Mouse (Mus musculus) erythroblast, embryonic 14.5 days (primary cell): ENCODE results near the gene Palm. TPM values are rescaled to one million over a fixed set of nuclear protein-coding genes. Genes with fewer than 3 reads are reported as not detected.
"Not testable (repeated sequence)": the region's sequence is repeated elsewhere in the genome, so short reads cannot be mapped to it uniquely, and the experiment has no call there.

Experiments
- H3K27me3 ChIP-seq: 2 replicates; pipeline ENCODE4 v1.6.1; 2012; ENCODE audit warnings: inconsistent platforms; ENCODE audit not compliant: control insufficient read depth
- H3K36me3 ChIP-seq: 2 replicates; pipeline ENCODE4 v1.6.1; 2012; ENCODE audit warnings: mild to moderate bottlenecking, inconsistent platforms; ENCODE audit not compliant: control insufficient read depth
- H3K4me1 ChIP-seq: 2 replicates; pipeline ENCODE4 v1.6.1; 2012; ENCODE audit warnings: inconsistent platforms; ENCODE audit not compliant: control insufficient read depth
- H3K4me3 ChIP-seq: replicated peaks from 2 replicates; pipeline ENCODE3; 2012; ENCODE audit warnings: moderate library complexity, mild to moderate bottlenecking, inconsistent platforms
- H3K9me3 ChIP-seq: 2 replicates; pipeline ENCODE4 v1.6.1; 2012; ENCODE audit warnings: low read length, inconsistent platforms, mixed read lengths; ENCODE audit not compliant: control insufficient read depth
- GATA1 ChIP-seq: IDR thresholded peaks from 2 replicates; pipeline ENCODE4 v1.6.1; 2012; ENCODE audit warnings: low read length, inconsistent platforms, mixed read lengths
- TAL1 ChIP-seq: IDR thresholded peaks from 3 replicates; pipeline ENCODE4 v1.6.1; 2012; ENCODE audit warnings: low read length, inconsistent platforms, mixed read lengths
- polyA plus RNA-seq: library from polyadenylated mRNA; stranded (reverse); fragments of >175 nt; gene quantifications from 2 replicates; pipeline ENCODE4 v1.2.3, GENCODE M21; 2012

Palm gene
- polyA plus RNA-seq, 1 experiment: 0.52 TPM

- Histone ChIP-seq H3K4me3 (no peak overlapping the region), H3K36me3 (peaks cover 59% of the 10 kb centered on the region), H3K9me3 (no peaks in the 10 kb centered on the region), H3K4me1 (peaks cover 13% of the 10 kb centered on the region), H3K27me3 (peaks cover 3% of the 10 kb centered on the region)
- TF ChIP-seq GATA1 (no peak), TAL1 (no peak)
These were observed 36.7 kb upstream of the Palm start for GRCm38 (mm10) chr10:79756660-79757059.

GRCm38 (mm10) chr10:79759675-79760074 lies 33.7 kb upstream of the Palm start:
- Histone ChIP-seq H3K4me1 (peaks cover 29% of the 10 kb centered on the region), H3K36me3 (peaks cover 87% of the 10 kb centered on the region)
- not testable (repeated sequence) for H3K4me3 ChIP-seq, H3K27me3 ChIP-seq, H3K9me3 ChIP-seq

GRCm38 (mm10) chr10:79760603-79761143 lies 32.7 kb upstream of the Palm start:
- no peaks in the 10 kb centered on the region for H3K9me3 ChIP-seq
- H3K4me3 ChIP-seq: no peak overlapping the region
- TF ChIP-seq GATA1 (no peak), TAL1 (no peak)
- peaks cover 29% of the 10 kb centered on the region for H3K4me1 ChIP-seq
- H3K27me3 ChIP-seq: no peaks in the 10 kb centered on the region
- peaks cover 94% of the 10 kb centered on the region for H3K36me3 ChIP-seq

GRCm38 (mm10) chr10:79762875-79763274 lies 30.5 kb upstream of the Palm start:
- H3K4me3 ChIP-seq: no peak overlapping the region
- peaks cover 46% of the 10 kb centered on the region for H3K4me1 ChIP-seq
- H3K36me3 ChIP-seq: peaks cover 74% of the 10 kb centered on the region

GRCm38 (mm10) chr10:79764234-79764633 lies 29.1 kb upstream of the Palm start:
- peaks cover 54% of the 10 kb centered on the region for H3K4me1 ChIP-seq
- H3K9me3 ChIP-seq: no peaks in the 10 kb centered on the region
- H3K27me3 ChIP-seq: no peaks in the 10 kb centered on the region
- H3K36me3 ChIP-seq: peaks cover 60% of the 10 kb centered on the region
- H3K4me3 ChIP-seq: no peak overlapping the region
- TF ChIP-seq TAL1 (no peak), GATA1 (no peak)

More at GRCm38 (mm10) chr10:79762875-79763274, 30.5 kb upstream of the Palm start:
- Histone ChIP-seq H3K27me3 (no peaks in the 10 kb centered on the region), H3K9me3 (no peaks in the 10 kb centered on the region)
- TF ChIP-seq TAL1: no peak
- TF ChIP-seq GATA1: no peak

- TF ChIP-seq GATA1: no peak
- TF ChIP-seq TAL1: no peak
- Histone ChIP-seq H3K9me3 (no peaks in the 10 kb centered on the region), H3K27me3 (no peaks in the 10 kb centered on the region), H3K4me1 (peaks cover 54% of the 10 kb centered on the region), H3K4me3 (peak overlapping the region; percentile 78), H3K36me3 (peaks cover 51% of the 10 kb centered on the region)
These were observed 28.1 kb upstream of the Palm start for GRCm38 (mm10) chr10:79765228-79765745.

GRCm38 (mm10) chr10:79766001-79766507 lies 27.3 kb upstream of the Palm start:
- TF ChIP-seq TAL1: no peak
- no peak for TF ChIP-seq GATA1
- Histone ChIP-seq H3K36me3 (peaks cover 44% of the 10 kb centered on the region), H3K4me1 (peaks cover 54% of the 10 kb centered on the region), H3K9me3 (no peaks in the 10 kb centered on the region), H3K27me3 (peaks cover 5% of the 10 kb centered on the region), H3K4me3 (peak overlapping the region; percentile 78)

- Histone ChIP-seq H3K4me1 (peaks cover 54% of the 10 kb centered on the region), H3K36me3 (peaks cover 37% of the 10 kb centered on the region), H3K9me3 (no peaks in the 10 kb centered on the region), H3K27me3 (peaks cover 5% of the 10 kb centered on the region), H3K4me3 (peak within 1 kb of the TSS; percentile 78)
- TF ChIP-seq TAL1 (no peak), GATA1 (no peak)
These were observed 26.7 kb upstream of the Palm start, which contains the start of gene Rnf126 for GRCm38 (mm10) chr10:79766508-79767325. Rnf126 (minus strand) TSS chr10:79766952.
